In genomic region chr11:84348843-84349825, GRCm38 (mm10) we compare ENCODE assay signal across 15 mouse cellular contexts.
DNase-seq lines count a peak whose midpoint lies in the region; ATAC-seq and TF ChIP-seq lines count a peak whose summit lies in the region.
"Had no signal": no experiment of that assay in that cellular context is flagged by ENCODE, and none has a peak within 500 bp of the region (broad histone marks: within the 10 kb centered on the region; RNA-seq: fewer than 3 reads in every experiment).

No protein-coding gene starts in this region.

- H3K4me2 ChIP-seq in forebrain, embryonic 13.5 days = peak overlapping the region; percentile 43
- peak overlapping the region; percentile 30 for H3K4me2 ChIP-seq in hindbrain, embryonic 14.5 days (replicated peaks)
- H3K4me2 ChIP-seq in midbrain, embryonic 13.5 days (replicated peaks) = peak overlapping the region; percentile 38

- no peak overlapping the region for H3K27ac ChIP-seq in MEL (ENCODE audit: control insufficient read depth, low read depth, low read length)
- peak overlapping the region; percentile 89 for H3K27ac ChIP-seq in forebrain, embryonic 13.5 days
- peak overlapping the region; percentile 71 for H3K27ac ChIP-seq in hindbrain, embryonic 14.5 days
- H3K27ac ChIP-seq in midbrain, embryonic 13.5 days = peak overlapping the region; percentile 93
- H3K27ac ChIP-seq: heart, adult 2 months; macrophage had no signal

- TF ChIP-seq CTCF in MEL (IDR thresholded peaks at IDR 0.05 in 2 of 3, conservative IDR thresholded peaks at IDR 0.05 in 1 of 3; ENCODE audit: control insufficient read depth in 1 of 3, insufficient read depth in 1 of 3, low read depth in 2 of 3, low read length in 3 of 3, poor library complexity in 1 of 3, severe bottlenecking in 1 of 3) = no peak

- H3K36me3 ChIP-seq in MEL (ENCODE audit: control insufficient read depth in 1 of 2, insufficient read depth in 2 of 2, low read length in 2 of 2) = peaks cover 2 to 52% of the 10 kb centered on the region in 2 experiments; a peak in 3 of 4 replicates
- no peaks in the 10 kb centered on the region for H3K36me3 ChIP-seq in forebrain, embryonic 13.5 days (ENCODE audit: poor library complexity, severe bottlenecking)
- no peaks in the 10 kb centered on the region for H3K36me3 ChIP-seq in hindbrain, embryonic 14.5 days (replicated peaks; ENCODE audit: control insufficient read depth, insufficient read depth)
- 0 out of 2 replicates have a peak, but pooled peaks cover 3% of the 10 kb centered on the region for H3K36me3 ChIP-seq in midbrain, embryonic 13.5 days

- DNase-seq in MEL (ENCODE audit: low read depth, low spot score) = peak; percentile 80
- peak; percentile 50 for DNase-seq in hindbrain, embryonic 14.5 days (ENCODE audit: low spot score)
- no peak for DNase-seq in urinary bladder, postnatal 4 days (ENCODE audit: low spot score in 2 of 2)
- no peak for DNase-seq in left cerebral cortex, postnatal 14 days (ENCODE audit: low spot score in 2 of 2)
- DNase-seq in spleen, postnatal 10 days (ENCODE audit: low spot score in 2 of 2) = no peak
- no peak for DNase-seq in right cerebral cortex, postnatal 36 days (ENCODE audit: low spot score in 2 of 2)
- DNase-seq: cerebellum, adult 18-20 months; heart, adult 2 months; liver, postnatal 0 days; right cerebral cortex, postnatal 4 days had no signal

- H3K9me3 ChIP-seq in MEL (replicated peaks; ENCODE audit: insufficient read depth, low read length) = no peaks in the 10 kb centered on the region
- H3K9me3 ChIP-seq in forebrain, embryonic 13.5 days (replicated peaks) = no peaks in the 10 kb centered on the region
- H3K9me3 ChIP-seq in hindbrain, embryonic 14.5 days (ENCODE audit: control insufficient read depth, low read length) = no peaks in the 10 kb centered on the region
- no peaks in the 10 kb centered on the region for H3K9me3 ChIP-seq in midbrain, embryonic 13.5 days

- no peak for ATAC-seq in forebrain, embryonic 13.5 days
- no peak for ATAC-seq in hindbrain, embryonic 14.5 days (ENCODE audit: low FRiP score)
- peak; percentile 79; the same call in 1 of the 2 replicates for ATAC-seq in midbrain, embryonic 13.5 days
- ATAC-seq: inflammation-experienced regulatory T-cells, adult 6 months; liver, postnatal 0 days had no signal

- no peaks in the 10 kb centered on the region for H3K79me2 ChIP-seq in MEL (ENCODE audit: control insufficient read depth, insufficient read depth, low read length, poor library complexity)

- peak; percentile 84 to 89 for TF ChIP-seq EP300 in MEL (IDR thresholded peaks at IDR 0.05; ENCODE audit: low read depth in 1 of 2, low read length in 2 of 2)

- no peak overlapping the region for H3K9ac ChIP-seq in MEL (ENCODE audit: control insufficient read depth, low read depth, low read length, poor library complexity, severe bottlenecking)
- no peak overlapping the region for H3K9ac ChIP-seq in forebrain, embryonic 13.5 days
- peak overlapping the region; percentile 12; the same call in 1 of the 2 replicates for H3K9ac ChIP-seq in hindbrain, embryonic 14.5 days
- H3K9ac ChIP-seq in midbrain, embryonic 13.5 days (replicated peaks) = peak overlapping the region; percentile 6; the same call in 1 of the 2 replicates
- H3K9ac ChIP-seq: liver, postnatal 0 days had no signal

- H3K27me3 ChIP-seq in MEL (ENCODE audit: control insufficient read depth in 1 of 2, insufficient read depth in 2 of 2, low read length in 2 of 2) = no peaks in the 10 kb centered on the region
- no peaks in the 10 kb centered on the region for H3K27me3 ChIP-seq in forebrain, embryonic 13.5 days
- H3K27me3 ChIP-seq in hindbrain, embryonic 14.5 days (ENCODE audit: control insufficient read depth, insufficient read depth, low read length) = no peaks in the 10 kb centered on the region
- H3K27me3 ChIP-seq in midbrain, embryonic 13.5 days = no peaks in the 10 kb centered on the region

- no peak for TF ChIP-seq RAD21 in MEL (IDR thresholded peaks at IDR 0.05; ENCODE audit: low read depth, low read length)

- intact Hi-C loops in left cerebral cortex, postnatal 14 days (cut with DNase I) = no loop called here

- H3K4me3 ChIP-seq in MEL (ENCODE audit: control insufficient read depth in 1 of 2, insufficient read depth in 1 of 2, low read depth in 2 of 2, low read length in 2 of 2) = no peak overlapping the region
- no peak overlapping the region for H3K4me3 ChIP-seq in forebrain, embryonic 13.5 days
- no peak overlapping the region for H3K4me3 ChIP-seq in hindbrain, embryonic 14.5 days (replicated peaks; ENCODE audit: low read length)
- H3K4me3 ChIP-seq in midbrain, embryonic 13.5 days (replicated peaks) = no peak overlapping the region
- H3K4me3 ChIP-seq: heart, adult 2 months; myocyte had no signal

- 36% methylated on average over 16 of the region's 16 CpGs for WGBS in forebrain, embryonic 13.5 days
- WGBS in hindbrain, embryonic 14.5 days = 25% methylated on average over 16 of the region's 16 CpGs
- WGBS in midbrain, embryonic 13.5 days = 26% methylated on average over 16 of the region's 16 CpGs

- no peak for TF ChIP-seq POLR2A in MEL (IDR thresholded peaks at IDR 0.05; ENCODE audit: control insufficient read depth in 1 of 2, insufficient read depth in 1 of 2, low read depth in 1 of 2, low read length in 2 of 2, poor library complexity in 1 of 2)

- peaks cover 28 to 32% of the 10 kb centered on the region in 2 experiments for H3K4me1 ChIP-seq in MEL (ENCODE audit: control insufficient read depth in 1 of 2, insufficient read depth in 2 of 2, low read length in 2 of 2)
- peaks cover 39% of the 10 kb centered on the region for H3K4me1 ChIP-seq in forebrain, embryonic 13.5 days
- H3K4me1 ChIP-seq in hindbrain, embryonic 14.5 days (replicated peaks; ENCODE audit: control insufficient read depth, insufficient read depth, low read length) = peaks cover 36% of the 10 kb centered on the region
- H3K4me1 ChIP-seq in midbrain, embryonic 13.5 days (replicated peaks) = peaks cover 48% of the 10 kb centered on the region

TF ChIP-seq in MEL, 35 proteins besides CTCF, POLR2A, EP300 and RAD21:
- TF ChIP-seq TCF12 (IDR thresholded peaks at IDR 0.05; ENCODE audit: low read depth, low read length) (peak; percentile 86), MXI1 (IDR thresholded peaks at IDR 0.05; ENCODE audit: low read depth, low read length) (peak; percentile 53), UBTF (IDR thresholded peaks at IDR 0.05; ENCODE audit: borderline replicate concordance, insufficient read depth, low read depth, low read length) (no peak), NRF1 (IDR thresholded peaks at IDR 0.05; ENCODE audit: insufficient read depth, low read depth, low read length, poor library complexity, severe bottlenecking) (no peak), MAFK (IDR thresholded peaks at IDR 0.05; ENCODE audit: borderline replicate concordance, low read depth, low read length) (no peak), MAX (IDR thresholded peaks at IDR 0.05; ENCODE audit: low read length) (peak; percentile 54; the same call in 1 of the 2 replicates), USF1 (IDR thresholded peaks at IDR 0.05; ENCODE audit: low read depth, low read length) (no peak), TAL1 (IDR thresholded peaks at IDR 0.05; ENCODE audit: low read length) (peak; percentile 82), RCOR1 (IDR thresholded peaks at IDR 0.05; ENCODE audit: low read depth, low read length) (peak; percentile 98), E2F4 (IDR thresholded peaks at IDR 0.05; ENCODE audit: borderline replicate concordance, low read depth, low read length) (no peak), BHLHE40 (IDR thresholded peaks at IDR 0.05; ENCODE audit: borderline replicate concordance, low read depth, low read length) (peak; percentile 73), ETS1 (IDR thresholded peaks at IDR 0.05; ENCODE audit: low read depth, low read length) (peak; percentile 81), POLR2AphosphoS5 (IDR thresholded peaks at IDR 0.05; ENCODE audit: borderline replicate concordance, low read depth, low read length) (no peak), GATA1 (IDR thresholded peaks at IDR 0.05; ENCODE audit: low read depth, low read length) (peak; percentile 93), ZNF384 (IDR thresholded peaks at IDR 0.05; ENCODE audit: low read depth, low read length) (no peak), TBP (IDR thresholded peaks at IDR 0.05; ENCODE audit: low read depth, low read length) (no peak), MYC (IDR thresholded peaks at IDR 0.05; ENCODE audit: low read depth, low read length) (peak; percentile 53; the same call in 1 of the 2 replicates)

Comparison
In these comparisons a context has a peak if more than half of its experiments do, and no peak if none do; other contexts are left out.
1. DNase-seq: peak in MEL (single experiment) and hindbrain, embryonic 14.5 days (single experiment); none in urinary bladder, postnatal 4 days (0 of 2), left cerebral cortex, postnatal 14 days (0 of 2), spleen, postnatal 10 days (0 of 2) and right cerebral cortex, postnatal 36 days (0 of 2).
2. H3K9ac ChIP-seq: peak in hindbrain, embryonic 14.5 days (single experiment) and midbrain, embryonic 13.5 days (single experiment); none in MEL (single experiment) and forebrain, embryonic 13.5 days (single experiment).
3. Peak in every context shown above with its lines, with median percentiles within 50 percentile points of each other: H3K4me2 ChIP-seq.